Mouse (Mus musculus) forebrain, embryonic 16.5 days (tissue): Measurements from ENCODE around the gene Gm17651. TPM values are rescaled to one million over a fixed set of nuclear protein-coding genes. Genes with fewer than 3 reads are reported as not detected.
A peak's percentile ranks its signal among the peaks of the same experiment; 100 is the strongest.

Experiments
- ATAC-seq: fragments of 200-750 bp; cut with Nextera tagmentation; 2 replicates; pipeline ENCODE4 v1.8.0; 2017; ENCODE audit warnings: mild to moderate bottlenecking, moderate library complexity
- H3K27ac ChIP-seq: fragments of 300-500 bp; sonication (generic); 2 replicates; pipeline ENCODE4 v1.5.1; 2014; ENCODE audit warnings: low read length, control low read depth
- H3K27me3 ChIP-seq: fragments of 300-500 bp; sonication (generic); replicated peaks from 2 replicates; pipeline ENCODE4 v1.6.1; 2014; ENCODE audit warnings: low read length; ENCODE audit not compliant: control insufficient read depth, insufficient read depth
- H3K36me3 ChIP-seq: fragments of 300-500 bp; sonication (generic); 2 replicates; pipeline ENCODE4 v1.6.1; 2014; ENCODE audit not compliant: control insufficient read depth, insufficient read depth
- H3K4me1 ChIP-seq: fragments of 300-500 bp; sonication (generic); replicated peaks from 2 replicates; pipeline ENCODE4 v1.6.1; 2014; ENCODE audit warnings: low read length; ENCODE audit not compliant: control insufficient read depth, insufficient read depth
- H3K4me2 ChIP-seq: fragments of 300-500 bp; sonication (generic); 2 replicates; pipeline ENCODE4 v1.6.1; 2014; ENCODE audit warnings: mild to moderate bottlenecking, low read length, control low read depth
- H3K4me3 ChIP-seq: fragments of 300-500 bp; sonication (generic); replicated peaks from 2 replicates; pipeline ENCODE4 v1.5.1; 2014; ENCODE audit warnings: mild to moderate bottlenecking, low read length, control low read depth
- H3K9ac ChIP-seq: fragments of 300-500 bp; sonication (generic); replicated peaks from 2 replicates; pipeline ENCODE4 v1.6.1; 2014; ENCODE audit warnings: low read depth, low read length, control low read depth
- H3K9me3 ChIP-seq: fragments of 300-500 bp; sonication (generic); 2 replicates; pipeline ENCODE4 v1.6.1; 2016; ENCODE audit warnings: low read length; ENCODE audit not compliant: control insufficient read depth
- WGBS: fragments of 180-500 bp; shearing (Covaris S2); extraction: QIAGEN DNeasy Blood & Tissue Kit; methylation state at CpG from one replicate; pipeline ENCODE4 v1.1.7; 2014; 5-methylcytosine and 5-hydroxymethylcytosine counted together
- polyA plus RNA-seq: library from polyadenylated mRNA; unstranded; fragments of >200 nt; fragmentation: Nextera tagmentation; extraction: Ambion mirVana; gene quantifications from 2 replicates; pipeline ENCODE4 v1.2.1, GENCODE M21; 2015

The Gm17651 gene
- polyA plus RNA-seq, 1 experiment from 2014 or later, result not detected

- ATAC-seq, result no peak
- H3K4me2 ChIP-seq, result no peak overlapping the region
- no peak overlapping the region for H3K4me3 ChIP-seq
- no peak overlapping the region for H3K27ac ChIP-seq
- H3K27me3 ChIP-seq, result peaks cover 6% of the 10 kb centered on the region
- no peaks in the 10 kb centered on the region for H3K36me3 ChIP-seq
- H3K9me3 ChIP-seq, result no peaks in the 10 kb centered on the region
- no peak overlapping the region for H3K9ac ChIP-seq
- WGBS, result 24% methylated on average over 5 of the region's 5 CpGs
- peaks cover 11% of the 10 kb centered on the region for H3K4me1 ChIP-seq
These were observed 8.1 kb upstream of the Gm17651 start for GRCm38 (mm10) chr3:97682576-97682975.

DNA sequence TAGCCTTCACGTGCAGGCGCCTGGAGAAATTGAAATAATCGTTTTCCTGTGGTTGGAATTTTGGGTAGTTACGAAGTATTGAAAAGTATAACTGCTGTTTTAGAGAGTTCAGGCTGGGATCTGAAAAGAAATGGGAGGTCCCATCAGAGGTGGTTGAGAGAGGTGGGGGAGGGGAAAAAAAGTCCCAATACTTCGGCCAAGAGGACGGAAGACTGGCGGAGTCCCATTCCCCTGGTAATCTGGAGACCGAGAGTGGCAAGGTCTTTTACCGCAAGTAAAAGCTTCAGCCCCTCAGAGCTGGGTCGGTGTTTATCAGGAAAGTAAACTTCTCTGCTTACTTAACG lies 7.6 kb upstream of the Gm17651 start:
- no peaks in the 10 kb centered on the region for H3K36me3 ChIP-seq
- H3K4me3 ChIP-seq, result peak overlapping the region; percentile 39
- peaks cover 11% of the 10 kb centered on the region for H3K4me1 ChIP-seq
- H3K4me2 ChIP-seq, result peak overlapping the region; percentile 66
- H3K27ac ChIP-seq, result no peak overlapping the region
- H3K27me3 ChIP-seq, result peaks cover 6% of the 10 kb centered on the region
- H3K9ac ChIP-seq, result no peak overlapping the region
- ATAC-seq, result no peak
- WGBS, result 2% methylated on average over 11 of the region's 11 CpGs
- no peaks in the 10 kb centered on the region for H3K9me3 ChIP-seq

DNA sequence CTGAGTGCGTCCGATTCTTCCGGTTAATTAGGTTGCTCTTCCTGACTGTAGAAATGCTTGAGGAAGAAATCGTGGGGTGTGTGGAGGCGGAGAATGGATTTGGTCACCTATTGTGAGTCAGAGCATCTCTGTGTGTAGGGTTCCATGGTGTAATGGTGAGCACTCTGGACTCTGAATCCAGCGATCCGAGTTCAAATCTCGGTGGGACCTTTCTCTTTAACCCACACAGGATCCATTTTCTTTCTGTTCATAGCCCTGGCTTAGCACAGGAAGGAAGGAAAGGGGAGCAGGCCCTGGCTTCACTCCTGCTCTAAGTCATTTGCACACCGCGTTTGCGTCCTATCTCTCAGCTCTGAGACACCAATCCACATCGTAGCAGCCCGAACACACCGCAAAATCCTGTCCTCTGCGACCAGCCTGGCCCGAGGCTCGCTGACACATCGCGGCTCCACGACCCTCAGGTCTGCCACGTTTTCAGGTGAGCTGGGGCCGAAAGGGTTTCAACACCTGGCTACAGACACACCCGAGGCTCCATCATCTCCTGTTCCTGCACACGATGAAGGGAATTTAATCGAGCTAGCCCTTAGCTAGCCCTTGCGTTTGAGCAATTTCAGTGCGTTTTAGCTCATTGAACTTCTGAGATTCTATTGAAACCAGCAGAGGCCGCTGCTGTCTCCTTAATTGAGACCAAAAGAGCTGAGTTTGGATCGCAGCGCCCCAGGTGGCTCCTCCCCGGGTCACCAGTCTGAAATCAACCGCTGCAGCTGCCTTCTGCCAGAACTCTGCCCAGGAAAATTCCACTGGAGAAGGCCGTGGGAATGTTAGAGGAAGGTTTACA lies 7.0 kb upstream of the Gm17651 start:
- H3K27ac ChIP-seq, result no peak overlapping the region
- ATAC-seq, result peak; percentile 37
- peak overlapping the region; percentile 48 for H3K9ac ChIP-seq
- WGBS, result under 1% methylated on average over 33 of the region's 33 CpGs
- H3K9me3 ChIP-seq, result no peaks in the 10 kb centered on the region
- peak overlapping the region; percentile 39 for H3K4me3 ChIP-seq
- H3K4me2 ChIP-seq, result peak overlapping the region; percentile 66
- H3K36me3 ChIP-seq, result no peaks in the 10 kb centered on the region
- peaks cover 6% of the 10 kb centered on the region for H3K27me3 ChIP-seq
- H3K4me1 ChIP-seq, result peaks cover 11% of the 10 kb centered on the region

GRCm38 (mm10) chr3:97680631-97681320 lies 6.3 kb upstream of the Gm17651 start:
- WGBS, result 1% methylated on average over 28 of the region's 28 CpGs
- Histone ChIP-seq H3K27me3 (peaks cover 6% of the 10 kb centered on the region), H3K27ac (no peak overlapping the region), H3K9ac (peak overlapping the region; percentile 48), H3K4me1 (peaks cover 11% of the 10 kb centered on the region), H3K36me3 (no peaks in the 10 kb centered on the region), H3K4me2 (peak overlapping the region; percentile 66), H3K4me3 (peak overlapping the region; percentile 39), H3K9me3 (no peaks in the 10 kb centered on the region)
- ATAC-seq, result peak; percentile 85

DNA sequence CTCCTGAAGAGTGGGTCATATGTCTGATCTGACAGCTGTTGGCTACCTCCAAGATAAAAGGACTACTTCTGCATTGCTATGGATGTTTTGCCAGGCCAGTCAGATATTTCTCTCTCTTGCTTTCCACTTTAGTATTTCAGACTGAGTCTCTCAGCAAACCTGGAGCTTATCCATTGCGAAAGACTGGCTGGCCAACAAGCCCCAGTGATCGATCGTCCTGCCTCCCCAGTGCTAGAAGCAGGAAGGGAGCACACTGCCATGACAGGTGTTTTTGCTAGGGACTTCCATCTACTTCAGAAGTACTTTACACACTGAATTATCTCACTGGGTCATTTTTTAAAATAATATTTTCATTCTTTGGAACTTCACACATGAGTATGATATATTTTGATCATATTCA lies 3.9 kb upstream of the Gm17651 start:
- no peak overlapping the region for H3K27ac ChIP-seq
- peaks cover 11% of the 10 kb centered on the region for H3K4me1 ChIP-seq
- H3K4me2 ChIP-seq, result no peak overlapping the region
- 95% methylated on average over 3 of the region's 3 CpGs for WGBS
- H3K27me3 ChIP-seq, result no peaks in the 10 kb centered on the region; the same call in 1 of the 2 replicates
- ATAC-seq, result no peak
- no peaks in the 10 kb centered on the region for H3K9me3 ChIP-seq
- no peak overlapping the region for H3K9ac ChIP-seq
- H3K4me3 ChIP-seq, result no peak overlapping the region
- no peaks in the 10 kb centered on the region for H3K36me3 ChIP-seq

DNA sequence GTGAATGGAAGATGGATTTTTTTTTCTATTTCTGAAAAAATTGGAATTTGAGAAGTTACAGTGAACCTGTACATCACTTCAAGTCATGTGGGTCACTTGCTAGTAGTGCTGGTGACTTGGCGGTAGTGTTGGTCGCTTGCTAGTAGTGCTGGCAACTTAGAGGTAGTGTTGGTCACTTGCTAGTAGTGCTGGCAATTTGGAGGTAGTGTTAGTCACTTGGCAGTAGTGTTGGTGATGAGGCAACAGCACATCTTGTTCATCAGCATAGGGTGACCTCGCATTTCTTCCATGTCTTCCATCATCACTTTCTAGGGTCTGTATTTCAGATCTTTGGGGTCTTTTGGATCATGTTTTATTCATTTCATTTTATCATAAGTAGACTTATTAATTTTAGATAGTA lies 1.6 kb upstream of the Gm17651 start:
- Histone ChIP-seq H3K4me3 (no peak overlapping the region), H3K36me3 (peaks cover 1% of the 10 kb centered on the region; the same call in 1 of the 2 replicates), H3K9me3 (no peaks in the 10 kb centered on the region), H3K27me3 (no peaks in the 10 kb centered on the region; the same call in 1 of the 2 replicates), H3K9ac (no peak overlapping the region), H3K4me1 (peaks cover 3% of the 10 kb centered on the region; the same call in 1 of the 2 replicates), H3K4me2 (no peak overlapping the region), H3K27ac (no peak overlapping the region)
- ATAC-seq, result no peak
- 98% methylated on average over 3 of the region's 3 CpGs for WGBS

DNA sequence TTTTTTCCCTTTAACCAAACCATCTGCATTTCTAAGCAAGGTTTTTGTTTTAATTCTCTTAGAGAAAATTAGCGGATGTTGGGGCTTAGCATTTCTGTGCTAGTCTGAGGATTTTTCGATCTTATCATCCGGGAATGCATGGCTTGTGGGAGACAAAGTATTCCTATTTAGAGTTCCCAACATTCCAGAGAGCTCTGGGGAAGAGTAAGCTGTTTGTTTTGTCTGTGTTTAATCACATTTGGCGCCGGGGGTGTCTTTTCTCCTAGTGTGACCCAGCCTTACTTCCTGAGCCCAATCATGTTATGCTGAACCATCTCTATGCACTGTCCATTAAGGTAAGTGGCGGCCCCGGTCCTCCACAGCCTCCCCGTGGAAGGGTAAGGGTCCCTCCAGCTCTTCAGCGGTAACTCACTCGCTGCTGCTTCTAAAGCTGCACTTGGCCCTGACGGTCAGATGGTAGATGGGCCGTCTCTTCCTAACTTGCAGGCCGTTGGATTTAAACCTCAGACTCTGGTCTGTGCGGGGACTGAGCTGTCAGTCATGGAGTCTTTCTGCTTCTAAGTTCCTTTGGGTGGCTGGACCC lies 7.3 kb downstream of the Gm17651 start:
- no peak overlapping the region for H3K9ac ChIP-seq
- WGBS, result 89% methylated on average over 14 of the region's 14 CpGs

GRCm38 (mm10) chr3:97666154-97666553 lies 8.3 kb downstream of the Gm17651 start:
- no peak overlapping the region for H3K4me2 ChIP-seq
- WGBS, result 88% methylated on average over 8 of the region's 8 CpGs
- H3K4me3 ChIP-seq, result no peak overlapping the region
- H3K36me3 ChIP-seq, result peaks cover 6% of the 10 kb centered on the region; the same call in 1 of the 2 replicates
- H3K9me3 ChIP-seq, result no peaks in the 10 kb centered on the region
- ATAC-seq, result no peak
- no peak overlapping the region for H3K9ac ChIP-seq
- H3K27ac ChIP-seq, result no peak overlapping the region
- no peaks in the 10 kb centered on the region for H3K4me1 ChIP-seq
- H3K27me3 ChIP-seq, result no peaks in the 10 kb centered on the region

More for the DNA sequence above, 7.3 kb downstream of the Gm17651 start:
- no peaks in the 10 kb centered on the region for H3K4me1 ChIP-seq
- ATAC-seq, result no peak
- H3K27me3 ChIP-seq, result no peaks in the 10 kb centered on the region
- peaks cover 7% of the 10 kb centered on the region; the same call in 1 of the 2 replicates for H3K36me3 ChIP-seq
- no peak overlapping the region for H3K27ac ChIP-seq
- H3K9me3 ChIP-seq, result no peaks in the 10 kb centered on the region
- H3K4me2 ChIP-seq, result no peak overlapping the region
- H3K4me3 ChIP-seq, result no peak overlapping the region

DNA sequence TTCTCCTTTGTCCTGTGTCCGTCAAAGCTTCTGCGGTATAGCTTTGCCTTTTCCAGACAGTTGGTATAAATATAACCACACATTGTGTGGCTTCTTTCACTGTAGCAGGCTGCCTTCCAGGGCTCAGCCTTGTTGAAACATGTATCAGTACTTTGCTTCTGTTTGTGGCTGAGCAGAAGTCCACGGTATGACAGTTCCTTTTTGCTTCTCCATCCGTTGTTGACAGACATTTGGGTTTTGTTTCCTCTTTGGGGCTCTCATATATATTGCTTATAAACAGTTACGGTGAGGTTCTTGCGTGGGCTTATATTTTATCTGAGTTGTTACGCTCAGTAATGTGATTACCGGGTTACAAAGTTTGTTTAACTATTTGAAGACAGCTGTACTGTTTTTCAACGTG lies 9.0 kb downstream of the Gm17651 start:
- Histone ChIP-seq H3K9ac (no peak overlapping the region), H3K9me3 (no peaks in the 10 kb centered on the region), H3K4me1 (no peaks in the 10 kb centered on the region), H3K4me2 (no peak overlapping the region), H3K4me3 (no peak overlapping the region), H3K27ac (no peak overlapping the region), H3K27me3 (no peaks in the 10 kb centered on the region), H3K36me3 (0 out of 2 replicates have a peak, but pooled peaks cover 4% of the 10 kb centered on the region)
- ATAC-seq, result no peak
- 93% methylated on average over 9 of the region's 9 CpGs for WGBS
